Mouse (Mus musculus) mesoderm, embryonic 11.5 days (tissue): ENCODE data around the gene Ccdc170.
"Not testable (repeated sequence)": the region's sequence is repeated elsewhere in the genome, so short reads cannot be mapped to it uniquely, and the experiment has no call there.

ENCODE experiments used
- DNase-seq: peaks from one replicate; pipeline ENCODE4 v3.0.0-alpha.2; 2012; ENCODE audit warnings: low read depth, low spot score

The Ccdc170 gene

DNA sequence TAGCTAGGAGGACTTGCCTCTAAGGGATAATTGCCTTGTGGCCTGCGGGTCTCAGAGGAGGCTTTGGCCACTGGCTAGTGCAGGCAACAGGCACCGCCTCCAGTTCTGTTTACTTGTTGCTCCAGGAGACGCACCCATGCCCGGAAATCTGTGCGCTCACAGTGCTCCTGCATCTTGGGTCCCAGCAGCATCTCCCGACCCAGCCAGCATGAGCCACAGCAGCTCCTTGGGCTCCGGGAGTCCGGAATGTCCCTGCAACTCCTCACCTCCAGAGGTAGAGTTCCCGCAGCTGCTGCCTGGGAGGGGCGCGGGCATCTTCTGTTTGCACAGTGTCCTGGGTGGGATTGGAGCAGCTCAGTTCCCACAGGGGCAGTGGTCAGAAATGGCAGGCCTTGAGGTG, at the start of gene Ccdc170:
Ccdc170 (plus strand) TSS at position 148 of the 400 bp plus-strand sequence.
- DNase-seq: no peak

DNA sequence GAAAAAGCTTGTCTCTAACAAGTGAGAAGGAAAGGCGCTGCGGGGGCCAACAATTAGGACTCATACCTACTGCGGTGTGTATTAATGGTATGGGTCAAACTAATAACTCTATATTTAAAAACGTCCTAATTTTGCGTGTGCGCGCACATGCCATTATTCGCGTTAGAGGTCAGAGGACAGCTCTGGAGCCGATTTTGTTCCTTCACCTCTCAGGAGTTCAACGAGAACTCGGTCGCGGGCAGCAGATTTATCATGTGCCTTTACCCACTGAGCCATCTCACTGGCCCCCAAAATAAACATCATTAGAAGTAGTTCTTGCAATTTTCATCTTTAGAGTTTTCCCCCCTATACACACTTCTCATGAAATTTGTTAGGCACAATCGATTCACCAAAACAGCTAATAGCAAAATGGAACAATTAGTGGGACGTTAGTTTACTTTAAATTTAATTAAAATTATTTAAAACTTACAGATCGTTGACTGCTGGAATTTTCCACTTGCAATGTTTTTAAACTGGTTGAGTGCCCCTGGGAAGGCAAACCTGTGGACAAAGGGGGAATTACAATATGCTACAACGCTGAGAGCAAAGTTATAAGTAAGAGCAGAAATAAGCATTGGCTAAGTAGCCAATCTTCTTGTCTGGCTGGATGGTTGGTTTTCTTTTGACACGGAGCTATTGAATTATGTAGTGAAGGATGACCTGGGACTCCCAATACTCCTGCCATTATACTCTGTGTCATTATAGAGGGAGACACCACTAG, 49.1 kb upstream of the Ccdc170 start:
- DNase-seq: peak; percentile 17

DNA sequence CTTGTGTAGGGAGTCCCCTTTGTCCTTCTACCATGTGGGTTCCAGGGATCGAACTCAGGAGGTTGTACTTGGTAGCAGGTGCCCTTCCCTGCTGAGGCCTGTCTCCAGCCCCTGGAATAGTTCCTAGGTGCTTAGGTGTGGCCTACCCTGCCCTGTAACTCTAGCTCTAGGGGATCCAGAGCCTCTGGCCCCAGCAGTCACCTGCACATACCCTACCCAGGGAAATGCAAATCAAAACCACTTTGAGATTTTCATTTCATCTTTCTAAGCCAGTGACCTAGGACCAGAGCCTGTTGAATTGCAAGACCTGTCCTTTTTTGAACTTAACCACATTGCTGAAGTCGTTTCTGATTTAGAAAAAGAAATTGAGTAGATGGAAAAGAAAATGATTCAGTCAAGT, 48.4 kb upstream of the Ccdc170 start:
- DNase-seq: not testable (repeated sequence)

DNA sequence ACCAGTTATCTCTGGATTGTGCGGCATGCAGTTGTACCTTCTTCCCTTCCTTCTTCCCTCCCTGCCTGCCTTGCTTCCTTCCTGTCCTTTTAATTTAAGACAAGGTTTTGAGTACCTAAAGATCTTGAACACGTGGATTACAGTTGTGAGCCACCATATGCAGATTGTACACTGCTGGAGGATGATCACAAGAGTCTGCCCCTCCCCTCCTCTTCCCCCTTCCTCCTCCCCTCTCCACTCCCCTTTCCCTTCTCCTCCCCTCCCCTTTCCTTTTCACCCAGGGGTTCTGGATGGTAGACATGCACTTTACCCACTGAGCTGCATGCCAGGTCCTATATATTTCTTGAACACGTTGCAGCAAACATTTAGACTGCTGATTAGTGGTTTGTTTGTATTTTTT, 46.9 kb upstream of the Ccdc170 start:
- no peak for DNase-seq

DNA sequence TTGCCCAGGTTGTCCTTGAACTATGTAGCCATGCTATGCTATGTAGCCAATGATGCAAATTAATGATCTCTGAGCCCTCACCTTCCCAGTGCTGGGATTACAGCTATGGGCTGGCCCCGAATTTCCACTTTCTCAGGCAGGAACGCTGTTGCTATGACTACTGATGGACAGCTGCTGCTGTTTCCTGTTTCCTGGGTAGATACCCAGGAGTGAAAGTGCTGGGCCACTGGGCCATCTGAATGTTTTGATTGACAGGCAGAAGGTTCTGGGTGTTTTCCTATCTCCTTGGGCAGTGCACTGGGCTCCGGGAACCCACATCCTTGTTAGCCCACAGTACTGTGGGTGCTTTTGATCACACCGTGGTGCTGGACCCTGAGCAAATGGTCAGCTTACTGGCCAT, 25.9 kb upstream of the Ccdc170 start:
- no peak for DNase-seq

DNA sequence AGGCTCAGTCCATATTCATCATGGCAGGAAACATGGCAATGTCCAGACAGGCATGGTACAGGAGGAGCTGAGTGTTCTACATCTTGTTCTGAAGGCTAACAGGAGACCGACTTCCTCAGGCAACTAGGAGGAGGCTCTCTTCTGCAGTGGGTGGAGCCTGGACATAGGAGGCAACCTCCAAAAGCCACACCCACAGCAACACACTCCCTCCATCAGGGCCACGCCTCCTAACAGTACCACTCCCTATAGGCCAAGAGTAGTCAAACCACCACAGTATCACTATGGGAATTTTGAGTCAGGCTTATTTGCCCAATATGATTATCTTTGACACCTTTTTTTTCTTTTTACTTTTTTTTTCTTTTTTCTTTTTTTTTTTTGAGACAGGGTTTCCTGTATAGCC, 22.1 kb upstream of the Ccdc170 start:
- no peak for DNase-seq

DNA sequence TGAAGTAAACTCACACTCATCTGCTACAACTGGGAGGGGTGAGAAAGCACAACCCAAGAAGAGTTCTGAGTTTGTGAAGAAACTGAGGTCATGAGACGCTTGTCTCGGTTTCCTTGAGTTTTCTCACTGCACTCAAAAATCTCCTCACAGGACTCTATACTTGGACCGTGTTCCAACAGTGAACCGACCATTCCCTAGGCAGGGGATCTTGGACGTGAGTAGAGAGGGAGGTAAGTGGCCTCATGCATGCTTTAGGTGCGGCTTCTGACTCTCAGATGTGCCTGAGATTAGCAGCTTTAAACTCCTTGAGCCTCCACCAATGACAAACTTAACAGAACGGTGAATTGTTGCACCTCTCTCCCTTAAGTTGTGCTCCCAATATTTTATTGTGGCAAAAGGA, 16.5 kb upstream of the Ccdc170 start:
- DNase-seq: no peak

DNA sequence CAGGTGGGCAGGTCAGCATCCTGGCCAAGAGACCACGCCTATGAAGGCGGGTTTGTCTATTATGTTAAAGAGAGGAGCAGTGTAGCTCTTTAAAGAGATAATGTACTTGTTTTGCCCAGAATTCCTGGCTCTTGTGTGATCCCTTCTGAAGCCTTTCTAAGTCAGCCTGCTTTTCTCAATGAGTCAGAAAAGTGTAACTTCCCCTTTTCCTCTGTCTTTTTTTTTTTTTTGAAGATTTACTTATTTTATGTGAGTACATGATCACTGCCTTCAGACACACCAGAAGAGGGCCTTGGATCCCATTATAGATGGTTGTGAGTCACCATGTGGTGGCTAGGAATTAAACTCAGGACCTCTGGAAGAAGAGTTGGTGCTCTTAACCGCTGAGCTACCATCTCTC, 12.9 kb upstream of the Ccdc170 start:
- DNase-seq: no peak

DNA sequence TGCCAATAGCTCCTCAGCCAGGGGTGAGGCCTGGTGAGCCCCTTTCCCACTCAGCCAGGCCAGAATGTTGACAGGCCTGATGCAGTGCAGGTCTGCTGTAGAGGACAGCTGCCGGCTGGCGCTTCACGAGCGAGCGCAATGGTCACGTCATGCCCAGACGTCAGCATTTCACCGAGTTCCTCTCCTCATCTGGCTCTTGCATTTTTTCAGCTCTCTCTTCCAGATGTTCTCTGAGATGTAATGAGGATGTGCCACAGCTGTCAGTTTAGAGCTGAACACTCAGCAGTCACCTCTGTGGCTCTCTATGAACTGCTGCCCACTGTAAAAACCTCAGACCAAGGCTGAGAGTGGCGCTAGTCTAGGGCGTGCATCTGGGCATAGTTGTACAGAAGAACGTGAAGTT, 8.7 kb upstream of the Ccdc170 start:
- no peak for DNase-seq

DNA sequence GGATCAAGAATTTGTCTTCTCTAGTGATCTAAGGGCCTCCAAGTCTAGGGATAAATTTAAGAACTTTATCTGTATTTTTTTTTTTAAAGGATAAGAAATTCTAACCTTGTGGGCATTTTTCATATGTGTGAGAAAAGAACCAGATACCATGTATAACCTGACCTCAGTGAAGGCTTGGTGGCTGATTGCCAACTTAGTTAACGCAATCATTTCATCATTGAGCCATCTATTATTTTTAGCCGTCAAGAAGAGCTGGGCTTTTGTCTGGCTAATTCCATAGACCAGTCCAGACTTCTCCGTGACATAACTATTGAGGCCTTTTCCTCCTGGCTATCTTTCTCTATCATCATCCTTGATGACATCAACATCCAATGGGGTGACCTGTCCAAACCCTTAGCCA, 6.9 kb upstream of the Ccdc170 start:
- DNase-seq: no peak

DNA sequence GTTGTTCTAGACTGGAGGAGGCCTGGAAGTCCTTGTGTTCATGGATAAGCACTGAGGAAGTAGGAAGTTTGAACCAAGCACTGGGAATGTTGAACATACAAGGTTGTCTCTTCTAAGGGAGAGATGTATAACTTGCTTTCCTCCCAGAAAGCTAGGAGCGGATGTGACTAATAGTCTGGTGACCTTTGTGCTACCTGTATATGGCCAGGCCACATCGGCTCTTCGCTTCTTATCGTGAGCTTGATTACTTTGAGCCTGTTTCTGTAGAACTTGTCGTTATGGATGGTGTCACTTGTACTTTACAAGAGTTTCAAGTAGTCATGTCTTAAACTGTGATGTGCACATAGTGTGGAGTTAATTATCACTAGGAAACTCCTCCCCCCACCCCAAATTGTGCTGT, 5.7 kb upstream of the Ccdc170 start:
- DNase-seq: no peak

DNA sequence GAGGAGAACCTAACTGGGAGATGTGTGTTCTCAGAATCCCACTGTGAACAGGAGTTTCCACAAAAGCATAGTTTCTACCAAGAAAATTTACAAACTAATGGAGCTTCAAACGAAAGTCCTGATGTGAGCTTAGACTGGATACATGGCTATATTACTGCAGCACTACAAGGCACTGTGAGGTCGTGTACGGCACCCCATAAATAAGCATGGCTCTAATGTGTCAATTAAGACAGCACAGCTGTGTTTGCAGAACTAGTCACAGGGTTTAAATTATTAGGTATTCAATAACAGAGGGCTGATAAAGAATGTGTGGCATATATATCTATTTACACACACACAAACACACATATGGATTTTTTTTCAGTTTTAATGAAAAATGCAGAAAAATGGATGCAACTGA, 1.4 kb upstream of the Ccdc170 start:
- DNase-seq: no peak

DNA sequence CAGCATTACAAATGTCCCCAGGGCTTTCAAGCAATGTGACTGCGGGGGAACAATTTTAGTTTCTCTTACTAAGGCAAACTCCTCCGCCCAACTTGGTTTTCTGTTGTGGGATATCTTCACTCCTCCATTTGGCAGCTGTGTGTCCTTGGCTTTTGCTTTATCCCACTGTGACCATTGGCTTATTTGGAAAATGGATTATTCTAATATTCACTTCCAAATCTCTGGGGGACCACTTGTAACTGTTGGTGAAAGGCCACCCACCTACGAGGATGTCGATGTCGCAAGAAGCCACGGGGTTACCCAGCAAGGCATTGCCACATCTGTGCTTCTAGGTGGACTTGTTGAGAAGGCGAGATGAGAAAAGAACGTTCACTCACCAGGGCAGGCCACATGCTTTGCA, 607 bp upstream of the Ccdc170 start:
- no peak for DNase-seq

DNA sequence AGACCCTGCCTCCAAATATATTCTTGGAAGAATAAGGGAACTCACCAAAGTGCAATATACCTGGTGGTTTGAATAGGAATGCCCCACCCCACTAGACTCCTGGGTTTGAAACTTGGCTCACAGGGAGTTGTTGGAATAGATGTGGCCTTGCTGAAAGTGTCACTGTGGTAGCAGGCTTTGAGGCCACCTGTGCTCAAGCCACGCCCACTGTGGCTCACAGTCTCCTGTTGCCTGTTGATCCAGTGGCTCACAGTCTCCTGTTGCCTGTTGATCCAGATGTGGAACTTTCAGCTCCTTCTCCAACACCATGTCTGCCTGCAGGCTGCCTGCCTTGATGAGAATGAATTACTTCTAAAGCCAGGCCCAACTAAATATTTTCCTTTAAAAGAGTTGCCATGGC, 1.5 kb downstream of the Ccdc170 start:
- DNase-seq: no peak

DNA sequence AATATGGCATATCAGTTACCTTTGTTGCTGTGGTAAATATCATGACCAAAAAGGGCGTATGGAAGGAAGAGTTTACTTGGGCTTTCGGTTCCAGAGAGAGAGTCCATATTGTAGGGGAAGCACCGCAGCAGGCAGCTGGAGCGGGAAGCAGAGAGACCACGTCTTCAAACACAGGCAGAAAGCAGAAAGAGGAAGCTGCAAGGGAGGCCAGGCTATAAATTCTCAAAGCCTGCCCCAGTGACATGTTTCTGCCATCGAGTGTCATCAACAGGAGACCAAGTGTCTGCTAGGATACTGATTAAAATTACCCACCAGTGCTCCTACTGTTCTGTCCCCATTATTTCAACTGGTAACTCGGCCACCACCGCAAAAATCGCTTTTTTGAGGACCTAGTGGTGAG, 2.7 kb downstream of the Ccdc170 start:
- DNase-seq: no peak

DNA sequence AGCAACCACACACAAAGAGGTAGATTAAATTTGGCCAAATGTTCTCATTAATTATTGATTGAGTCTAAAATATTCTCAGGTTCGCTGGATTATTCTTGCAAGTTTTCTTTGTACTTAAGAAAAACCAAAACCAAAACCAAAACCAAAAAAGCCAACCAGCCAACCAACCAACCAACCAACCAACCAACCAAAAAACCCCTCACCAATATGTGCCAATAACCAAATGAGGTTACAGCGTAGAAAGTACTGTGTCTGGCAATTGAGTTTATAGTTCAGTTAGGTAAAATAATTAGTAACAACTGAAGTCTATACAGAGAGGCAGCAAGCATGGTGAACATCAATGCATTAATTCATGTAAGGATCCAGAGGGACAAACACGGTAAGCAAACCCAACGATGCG, 7.6 kb downstream of the Ccdc170 start:
- no peak for DNase-seq

DNA sequence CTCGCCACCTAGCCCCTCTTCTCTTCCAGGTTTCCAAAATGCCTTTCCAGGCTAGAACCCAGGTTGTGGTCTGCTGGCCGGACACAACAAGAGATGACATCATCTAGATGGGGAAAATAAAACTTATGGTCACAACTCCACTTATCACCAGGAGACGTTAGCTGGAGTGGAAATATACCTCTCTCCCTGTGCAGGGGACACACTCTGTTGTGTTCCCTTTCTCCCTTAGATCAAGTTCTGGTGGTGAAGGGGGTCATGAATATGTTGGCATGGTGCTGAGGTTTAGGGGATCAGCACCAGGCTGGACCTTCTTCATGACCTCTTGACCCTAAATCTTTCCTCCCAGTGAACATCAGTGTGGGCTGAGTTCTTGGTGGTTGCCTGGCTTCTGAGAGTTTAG, 9.0 kb downstream of the Ccdc170 start:
- DNase-seq: no peak

DNA sequence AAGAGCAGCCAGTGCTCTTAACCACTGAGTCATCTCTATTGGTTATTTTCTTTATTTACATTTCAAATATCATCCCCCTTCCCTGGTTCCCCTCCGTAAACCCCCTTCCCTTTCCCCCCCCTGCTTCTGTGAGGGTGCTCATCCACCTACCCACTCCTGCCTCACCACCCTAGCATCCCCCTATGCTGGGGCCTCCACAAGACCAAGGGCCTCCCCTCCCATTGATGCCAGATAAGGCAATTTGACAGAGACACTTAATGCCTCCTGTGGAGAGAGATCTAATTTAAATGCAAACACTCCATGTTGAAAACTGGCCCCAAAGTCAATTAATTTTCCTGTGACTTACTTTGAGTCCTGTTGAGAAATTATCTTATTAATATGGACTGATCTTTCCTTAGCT, 9.7 kb downstream of the Ccdc170 start:
- DNase-seq: no peak

DNA sequence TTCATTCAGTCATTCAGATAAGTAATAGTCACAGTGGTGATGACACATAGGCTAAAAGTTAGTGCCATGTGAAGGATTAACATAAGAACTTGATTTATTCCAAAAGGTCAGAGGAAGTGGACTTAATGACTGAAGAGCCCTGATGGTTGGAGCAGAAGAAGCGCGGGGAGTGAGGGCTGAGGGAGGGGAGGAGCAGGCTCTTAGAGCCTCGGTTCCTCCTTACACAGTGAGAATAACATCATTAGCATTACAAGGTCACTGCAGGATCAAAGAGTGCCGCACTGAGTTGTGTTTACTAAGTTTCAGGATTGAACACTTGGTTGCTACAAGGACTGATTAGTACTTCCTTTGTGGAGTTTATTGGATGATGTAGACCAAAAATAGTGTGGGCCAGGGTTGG, 10.6 kb downstream of the Ccdc170 start:
- DNase-seq: no peak

DNA sequence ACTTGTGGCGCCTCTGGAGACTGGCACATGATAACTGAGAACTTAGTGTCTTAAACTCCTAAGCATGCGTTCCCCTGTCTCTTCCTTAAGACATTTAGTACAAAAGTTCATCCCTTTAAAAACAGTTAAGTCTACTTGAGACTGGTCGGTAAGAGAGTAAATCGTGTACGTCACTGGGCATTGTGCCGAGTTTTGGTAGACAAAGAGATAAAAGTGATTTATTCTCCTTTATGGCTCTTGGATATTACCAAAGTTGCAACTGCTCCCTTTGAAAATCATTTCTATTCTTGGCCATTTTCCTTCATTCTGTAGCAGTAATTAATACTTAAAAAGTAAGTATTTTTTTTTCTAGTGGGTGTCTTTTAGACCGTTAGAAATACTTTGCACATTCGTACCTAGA, 20.9 kb downstream of the Ccdc170 start:
- no peak for DNase-seq

DNA sequence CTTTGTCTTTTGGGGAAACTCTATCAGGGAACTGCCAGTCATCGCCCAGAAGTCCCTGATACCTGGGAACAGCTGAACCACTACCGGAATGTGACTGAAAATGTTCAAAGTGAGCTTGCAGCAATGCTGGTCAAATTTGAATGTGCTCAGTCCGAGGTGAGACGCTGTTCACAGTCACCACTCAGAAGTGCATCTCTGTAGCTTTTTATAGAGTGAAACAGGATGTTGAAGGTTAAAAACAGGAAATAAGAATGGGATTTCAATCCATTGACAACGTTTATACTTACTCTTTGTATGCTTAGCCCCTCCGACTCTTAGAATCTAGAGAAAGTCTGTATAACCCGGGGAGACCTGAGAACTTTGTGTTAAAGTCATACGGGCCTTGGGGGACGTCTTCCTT, 30.4 kb downstream of the Ccdc170 start:
- no peak for DNase-seq

DNA sequence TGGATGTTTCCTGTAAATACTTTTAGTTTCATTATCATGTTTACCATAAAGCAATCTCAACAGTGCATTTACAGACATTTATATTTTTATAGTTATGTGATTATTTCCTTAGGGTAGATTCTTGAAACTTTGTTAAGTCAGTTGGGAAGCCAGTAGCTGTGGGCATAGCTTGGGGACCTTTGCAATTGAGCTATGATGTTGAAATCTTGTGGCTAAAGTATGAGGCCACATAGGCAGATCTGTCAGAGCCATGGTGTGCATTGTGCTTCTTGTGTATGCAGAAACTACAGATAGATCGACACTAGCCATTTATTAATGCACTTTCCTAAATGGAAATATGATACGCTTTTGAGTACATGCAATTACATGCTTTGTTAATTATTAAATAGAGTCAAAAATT, 35.3 kb downstream of the Ccdc170 start:
- DNase-seq: no peak

DNA sequence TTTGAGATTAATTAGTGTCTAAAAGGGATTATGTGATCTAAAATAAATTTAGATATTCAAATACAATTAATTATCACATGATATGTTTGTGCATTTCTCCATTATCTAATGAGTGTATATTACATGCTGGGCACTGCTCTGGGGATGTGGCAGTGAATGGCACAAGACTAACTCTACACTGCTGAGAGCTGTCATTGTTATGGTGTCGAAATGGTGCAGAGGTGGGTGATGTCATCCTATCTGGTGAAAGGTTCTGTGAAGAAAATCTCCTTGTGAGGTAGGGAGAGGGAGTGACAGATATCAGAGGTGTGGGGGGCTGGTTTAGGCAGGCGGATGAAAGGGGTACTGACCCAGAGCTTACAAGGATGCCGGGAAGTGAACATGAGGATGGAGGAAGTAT, 37.3 kb downstream of the Ccdc170 start:
- no peak for DNase-seq
